Mouse (Mus musculus) forebrain, postnatal 0 days (tissue): Measurements from ENCODE around the gene Plek2. TPM values are rescaled to one million over a fixed set of nuclear protein-coding genes. Genes with fewer than 3 reads are reported as not detected.

ENCODE experiments used
- ATAC-seq: fragments of 200-750 bp; cut with Nextera tagmentation; 2 replicates; pipeline ENCODE4 v1.8.0; 2017; ENCODE audit warnings: mild to moderate bottlenecking, moderate library complexity
- DNase-seq: peaks from one replicate; pipeline ENCODE4 v3.0.0-alpha.2; 2015
- H3K27ac ChIP-seq: fragments of 300-500 bp; sonication (generic); 2 replicates; pipeline ENCODE4 v1.5.1; 2014; ENCODE audit warnings: low read depth, mild to moderate bottlenecking, antibody characterized with exemption, low read length, moderate library complexity, mixed read lengths
- H3K27me3 ChIP-seq: fragments of 300-500 bp; sonication (generic); 2 replicates; pipeline ENCODE4 v1.6.1; 2014; ENCODE audit warnings: mild to moderate bottlenecking, low read length, mixed read lengths; ENCODE audit not compliant: insufficient read depth
- H3K36me3 ChIP-seq: fragments of 300-500 bp; sonication (generic); 2 replicates; pipeline ENCODE4 v1.6.1; 2014; ENCODE audit warnings: mild to moderate bottlenecking, moderate library complexity; ENCODE audit not compliant: insufficient read depth
- H3K4me1 ChIP-seq: fragments of 300-500 bp; sonication (generic); 2 replicates; pipeline ENCODE4 v1.6.1; 2014; ENCODE audit warnings: antibody characterized with exemption; ENCODE audit not compliant: insufficient read depth
- H3K4me2 ChIP-seq: fragments of 300-500 bp; sonication (generic); 2 replicates; pipeline ENCODE4 v1.6.1; 2014; ENCODE audit warnings: low read depth, mild to moderate bottlenecking, moderate library complexity
- H3K4me3 ChIP-seq: fragments of 300-500 bp; sonication (generic); 2 replicates; pipeline ENCODE4 v1.5.1; 2014; ENCODE audit warnings: low read depth, low read length, mixed read lengths
- H3K9ac ChIP-seq: fragments of 300-500 bp; sonication (generic); 2 replicates; pipeline ENCODE4 v1.6.1; 2014; ENCODE audit warnings: mild to moderate bottlenecking
- H3K9me3 ChIP-seq: fragments of 300-500 bp; sonication (generic); 2 replicates; pipeline ENCODE4 v1.6.1; 2016; ENCODE audit warnings: low read length
- CTCF ChIP-seq: sonication (generic); IDR thresholded peaks from 2 replicates; pipeline ENCODE4 v1.5.1; 2016; ENCODE audit warnings: antibody characterized with exemption, control low read depth, low read depth
- WGBS: fragments of 180-500 bp; shearing (Covaris S2); extraction: QIAGEN DNeasy Blood & Tissue Kit; methylation state at CpG from one replicate; pipeline ENCODE4 v1.1.7; 2014; 5-methylcytosine and 5-hydroxymethylcytosine counted together
- polyA plus RNA-seq: library from polyadenylated mRNA; unstranded; fragments of >200 nt; fragmentation: Nextera tagmentation; extraction: Ambion mirVana; gene quantifications from 2 replicates; pipeline ENCODE4 v1.2.1, GENCODE M21; 2015
- total RNA-seq: library from RNA; depleted of rRNA; stranded (reverse); fragments of >200 nt; gene quantifications from 2 replicates; pipeline ENCODE4 v1.2.3, GENCODE M21; 2014

The Plek2 gene
- total and polyA plus RNA-seq, 2 experiments from 2014 or later, result 1.1 to 2.7 TPM

DNA sequence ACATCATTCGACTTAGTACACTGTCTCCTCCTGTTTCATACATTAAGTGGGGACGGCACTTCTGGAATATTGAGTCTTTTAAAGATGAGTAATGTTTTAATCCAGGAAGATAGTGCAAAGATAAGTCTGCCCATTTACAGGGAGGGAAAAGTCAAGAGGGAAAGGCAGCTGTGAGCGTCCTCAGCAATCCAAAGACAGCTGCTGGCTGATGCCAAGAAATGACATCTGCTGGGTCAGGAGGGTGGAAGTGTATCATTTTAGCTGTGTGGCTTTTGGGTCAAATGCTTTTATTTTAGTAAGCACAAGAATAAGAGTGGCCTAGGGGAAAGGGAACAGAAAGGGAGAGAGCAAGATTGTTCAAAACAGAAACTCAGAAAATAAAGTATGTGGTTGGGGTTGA is 15.3 kb upstream of the Plek2 start:
- Histone ChIP-seq H3K36me3 (no peaks in the 10 kb centered on the region), H3K4me3 (no peak overlapping the region), H3K4me2 (no peak overlapping the region), H3K9ac (no peak overlapping the region), H3K27ac (no peak overlapping the region), H3K4me1 (no peaks in the 10 kb centered on the region), H3K27me3 (no peaks in the 10 kb centered on the region), H3K9me3 (no peaks in the 10 kb centered on the region)
- 83% methylated on average over 3 of the region's 3 CpGs for WGBS
- DNase-seq, result no peak
- ATAC-seq, result no peak
- no peak for TF ChIP-seq CTCF

DNA sequence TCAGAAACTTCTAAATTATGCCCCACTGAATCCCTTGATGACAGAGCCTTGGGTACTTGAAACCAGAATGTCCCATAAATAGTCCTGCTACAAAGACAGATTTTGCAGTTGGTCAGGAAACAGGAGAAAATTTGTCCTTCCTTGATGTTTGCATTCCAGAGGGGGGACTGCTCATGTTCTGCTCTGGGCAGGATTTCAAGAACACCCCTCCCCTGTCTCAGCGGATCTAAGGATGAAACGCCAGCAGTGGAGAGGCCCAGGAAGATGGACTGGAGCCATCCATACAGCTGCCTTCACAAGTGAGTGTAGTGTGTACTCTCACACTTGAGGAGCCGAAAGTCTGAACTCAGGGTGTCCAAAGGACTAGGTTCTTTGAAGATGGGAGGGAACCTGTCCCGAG is 14.7 kb upstream of the Plek2 start:
- no peak for TF ChIP-seq CTCF
- ATAC-seq (no peak), DNase-seq (no peak)
- no peak overlapping the region for H3K27ac ChIP-seq
- H3K9ac ChIP-seq, result no peak overlapping the region
- no peaks in the 10 kb centered on the region for H3K4me1 ChIP-seq
- no peaks in the 10 kb centered on the region for H3K9me3 ChIP-seq
- no peaks in the 10 kb centered on the region for H3K27me3 ChIP-seq
- H3K4me3 ChIP-seq, result no peak overlapping the region
- WGBS, result 73% methylated on average over 4 of the region's 4 CpGs
- no peak overlapping the region for H3K4me2 ChIP-seq
- no peaks in the 10 kb centered on the region for H3K36me3 ChIP-seq

DNA sequence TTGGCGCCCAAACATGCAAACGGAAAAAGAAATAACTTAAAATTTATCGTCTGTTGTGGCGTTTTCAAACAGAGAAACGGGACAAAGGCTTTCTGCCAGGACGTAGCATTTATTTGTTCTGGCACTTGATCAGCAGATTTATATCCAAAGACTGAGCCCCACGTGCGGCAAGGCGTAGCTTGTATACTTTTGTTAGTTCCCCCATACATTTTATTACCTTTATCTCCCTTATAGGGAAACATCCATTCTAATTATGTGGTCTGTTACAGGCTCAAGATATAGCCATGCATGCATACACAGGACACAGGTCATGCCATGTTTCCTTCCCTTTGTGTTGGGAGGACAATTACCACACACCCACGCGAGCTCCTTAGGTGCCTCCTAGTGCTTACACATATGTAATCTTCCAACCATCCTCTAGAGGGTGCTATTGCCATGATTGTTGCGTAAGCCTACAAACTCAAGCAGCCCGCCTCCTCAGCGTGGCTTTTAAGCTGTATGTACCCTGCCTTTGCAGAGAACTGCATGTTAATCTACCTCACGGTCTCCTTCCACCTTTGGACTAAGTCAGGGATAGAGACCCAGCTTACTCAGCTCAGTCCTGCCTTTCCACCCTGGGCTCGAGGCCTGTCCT is 12.4 kb upstream of the Plek2 start:
- ATAC-seq, result peak; percentile 90
- peak overlapping the region; percentile 44 for H3K4me2 ChIP-seq
- H3K9ac ChIP-seq, result no peak overlapping the region

DNA sequence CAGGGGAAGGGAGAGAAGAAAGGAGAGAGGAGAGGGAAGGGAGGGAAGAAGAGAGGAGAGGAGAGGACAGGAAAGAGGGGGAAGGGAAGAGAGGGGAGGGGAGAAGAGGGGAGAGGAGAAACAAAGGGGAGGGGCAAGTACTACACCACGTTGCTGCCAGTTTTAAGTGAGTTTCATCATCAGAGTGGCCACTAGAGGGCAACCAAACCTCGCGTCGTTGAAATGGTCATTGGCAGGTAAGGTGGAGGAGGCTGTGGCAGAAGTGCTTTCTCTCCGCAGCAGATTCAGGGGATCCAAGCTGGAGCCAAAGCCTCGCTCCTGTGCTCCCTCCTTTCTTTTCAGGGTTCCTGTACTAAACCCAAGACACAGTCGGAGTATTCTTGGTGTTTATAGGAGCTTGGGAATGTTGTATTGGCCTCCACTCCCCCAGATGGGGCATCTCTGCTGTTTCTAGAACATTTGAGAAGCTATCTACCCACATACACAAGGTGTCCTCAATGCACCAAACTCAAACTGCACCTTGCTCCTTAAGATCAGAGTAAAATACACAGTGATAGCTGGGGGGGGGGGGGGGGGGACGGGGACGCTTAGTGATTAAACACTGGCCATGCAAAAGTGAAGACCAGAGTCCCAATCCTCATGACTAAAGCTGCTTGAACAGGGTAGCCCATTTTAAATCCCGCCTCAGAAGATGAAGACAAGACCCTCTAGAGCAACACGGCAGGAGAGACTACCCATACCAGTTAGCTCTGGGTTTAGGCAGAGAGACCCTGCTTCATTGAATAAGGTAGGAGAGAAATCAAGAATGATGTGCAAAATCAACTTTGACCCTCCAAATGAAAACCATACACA is 11.7 kb upstream of the Plek2 start:
- 13% methylated on average over 11 of the region's 11 CpGs for WGBS
- H3K9ac ChIP-seq, result no peak overlapping the region
- peak; percentile 88 for TF ChIP-seq CTCF
- H3K4me3 ChIP-seq, result no peak overlapping the region
- ATAC-seq (peak; percentile 78), DNase-seq (peak; percentile 91)
- H3K36me3 ChIP-seq, result no peaks in the 10 kb centered on the region
- no peaks in the 10 kb centered on the region for H3K9me3 ChIP-seq
- no peaks in the 10 kb centered on the region for H3K4me1 ChIP-seq
- peak overlapping the region; percentile 44 for H3K4me2 ChIP-seq
- no peak overlapping the region for H3K27ac ChIP-seq
- H3K27me3 ChIP-seq, result no peaks in the 10 kb centered on the region

More for the DNA sequence above, 12.4 kb upstream of the Plek2 start:
- Histone ChIP-seq H3K27ac (no peak overlapping the region), H3K4me1 (no peaks in the 10 kb centered on the region), H3K27me3 (no peaks in the 10 kb centered on the region), H3K4me3 (no peak overlapping the region), H3K36me3 (no peaks in the 10 kb centered on the region), H3K9me3 (no peaks in the 10 kb centered on the region)
- peak; percentile 82 for DNase-seq
- 29% methylated on average over 16 of the region's 16 CpGs for WGBS
- TF ChIP-seq CTCF, result peak; percentile 92

DNA sequence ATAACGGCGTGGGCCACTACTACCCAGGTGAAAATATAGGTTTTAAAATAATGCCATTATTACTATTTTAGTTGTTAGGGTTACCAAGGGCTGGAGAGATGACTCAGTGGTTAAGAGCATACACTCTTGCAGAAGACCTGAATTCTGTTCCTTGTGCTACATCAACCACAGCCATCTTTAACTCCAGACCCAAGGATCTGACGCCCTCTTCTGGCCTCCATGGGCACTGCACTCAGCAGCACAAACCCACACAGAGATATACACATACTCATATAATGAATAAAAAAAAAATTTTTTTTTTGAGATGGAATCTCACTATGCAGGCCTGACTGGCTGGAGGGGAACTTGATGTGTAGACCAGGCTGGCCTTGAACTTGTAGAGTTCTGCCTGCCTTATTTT is 9.5 kb upstream of the Plek2 start:
- 74% methylated on average over 3 of the region's 3 CpGs for WGBS
- no peak overlapping the region for H3K27ac ChIP-seq
- no peak overlapping the region for H3K4me3 ChIP-seq
- peaks cover 11% of the 10 kb centered on the region for H3K27me3 ChIP-seq
- no peak overlapping the region for H3K9ac ChIP-seq
- TF ChIP-seq CTCF, result no peak
- H3K36me3 ChIP-seq, result no peaks in the 10 kb centered on the region
- no peak overlapping the region for H3K4me2 ChIP-seq
- no peaks in the 10 kb centered on the region for H3K9me3 ChIP-seq
- no peak for DNase-seq
- no peak for ATAC-seq
- H3K4me1 ChIP-seq, result no peaks in the 10 kb centered on the region

DNA sequence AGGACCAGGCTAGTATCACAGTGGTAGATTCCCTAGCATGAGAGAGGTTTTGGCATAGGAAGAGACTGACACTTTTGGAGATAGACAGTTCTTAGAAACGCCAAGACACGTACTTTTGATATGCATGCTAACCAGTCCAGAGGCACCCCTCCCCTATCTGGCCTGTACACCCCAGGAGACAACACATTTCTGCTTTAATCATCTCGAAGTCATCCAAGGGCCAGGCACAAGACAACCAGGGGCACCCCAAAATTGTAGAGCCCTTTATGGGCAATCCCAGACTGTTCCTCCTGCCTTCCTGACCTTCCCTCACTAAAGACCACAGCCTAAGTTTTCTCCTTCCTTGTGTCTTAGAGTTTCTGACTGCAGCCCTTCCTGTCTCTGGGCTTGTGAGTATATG is 8.8 kb upstream of the Plek2 start:
- Histone ChIP-seq H3K27me3 (peaks cover 18% of the 10 kb centered on the region), H3K27ac (no peak overlapping the region), H3K9me3 (no peaks in the 10 kb centered on the region), H3K9ac (no peak overlapping the region), H3K4me3 (no peak overlapping the region), H3K36me3 (no peaks in the 10 kb centered on the region), H3K4me1 (no peaks in the 10 kb centered on the region), H3K4me2 (no peak overlapping the region)
- DNase-seq (no peak), ATAC-seq (no peak)
- 80% methylated on average over 3 of the region's 3 CpGs for WGBS
- no peak for TF ChIP-seq CTCF

DNA sequence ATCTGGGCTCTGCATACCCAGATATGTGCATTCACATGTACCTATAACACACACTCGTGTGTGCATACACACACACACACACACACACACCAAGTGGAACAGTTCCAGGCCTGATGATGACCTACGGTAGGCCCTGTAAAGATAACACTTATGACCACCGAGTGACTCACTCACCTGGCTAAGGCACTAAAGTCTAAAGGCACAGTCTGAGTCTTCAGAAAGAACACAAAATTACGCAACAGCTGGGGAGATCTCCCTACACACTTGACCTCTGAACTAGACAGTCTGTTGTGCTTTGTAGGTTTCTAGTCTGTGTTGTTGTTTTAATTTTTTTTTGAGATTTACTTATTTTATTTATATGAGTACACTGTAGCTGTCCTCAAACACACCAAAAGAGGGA is 7.7 kb upstream of the Plek2 start:
- DNase-seq, result no peak
- no peak for ATAC-seq
- TF ChIP-seq CTCF, result no peak
- no peaks in the 10 kb centered on the region for H3K36me3 ChIP-seq
- no peak overlapping the region for H3K9ac ChIP-seq
- 90% methylated on average over 4 of the region's 4 CpGs for WGBS
- no peak overlapping the region for H3K4me3 ChIP-seq
- no peaks in the 10 kb centered on the region for H3K4me1 ChIP-seq
- no peak overlapping the region for H3K27ac ChIP-seq
- H3K4me2 ChIP-seq, result no peak overlapping the region
- no peaks in the 10 kb centered on the region for H3K9me3 ChIP-seq
- H3K27me3 ChIP-seq, result peaks cover 28% of the 10 kb centered on the region
